Mouse (Mus musculus) gastrocnemius, postnatal 36 days (tissue): Measurements from ENCODE around the gene Sh2b3. TPM values are rescaled to one million over a fixed set of nuclear protein-coding genes. Genes with fewer than 3 reads are reported as not detected.

Experiments used
- DNase-seq, 2 experiments: peaks; one replicate each; pipeline ENCODE4 v3.0.0; 2022
- intact Hi-C: fragments of 180-260 bp; cut with DNase I; formaldehyde crosslinking; loops from one replicate; pipeline ENCODE4 v1.15.1; 2025
- total RNA-seq, 2 experiments: library from RNA; stranded (reverse); gene quantifications; 2 replicates each; pipeline ENCODE4 v1.2.3; 2021

Sh2b3 gene
- total RNA-seq, 2 experiments from 2014 or later = 13.5 TPM

- DNase-seq = no peak
- intact Hi-C loops = no loop called here
These were observed 8.7 kb downstream of the Sh2b3 start for GRCm38 (mm10) chr5:121828491-121829432.

GRCm38 (mm10) chr5:121827876-121828275 is 9.6 kb downstream of the Sh2b3 start:
- no peak for DNase-seq
- intact Hi-C loops = no loop called here

- intact Hi-C loops = no loop called here
- DNase-seq = no peak
These were observed 11.8 kb downstream of the Sh2b3 start for GRCm38 (mm10) chr5:121825606-121826005.

- intact Hi-C loops = no loop called here
- DNase-seq = peak in 1 of 2 experiments; percentile 17
These were observed 13.3 kb downstream of the Sh2b3 start for GRCm38 (mm10) chr5:121824121-121824520.

GRCm38 (mm10) chr5:121823668-121824067 is 13.8 kb downstream of the Sh2b3 start:
- DNase-seq = no peak
- intact Hi-C loops = no loop called here

- intact Hi-C loops = no loop called here
- DNase-seq = no peak
These were observed 14.5 kb downstream of the Sh2b3 start for GRCm38 (mm10) chr5:121822786-121823505.

GRCm38 (mm10) chr5:121821552-121821951 is 15.9 kb downstream of the Sh2b3 start:
- no peak for DNase-seq
- intact Hi-C loops = no loop called here

GRCm38 (mm10) chr5:121821116-121821515 is 16.3 kb downstream of the Sh2b3 start:
- intact Hi-C loops = no loop called here
- DNase-seq = no peak

GRCm38 (mm10) chr5:121820657-121821056 is 16.8 kb downstream of the Sh2b3 start:
- DNase-seq = no peak
- intact Hi-C loops = no loop called here

- intact Hi-C loops = no loop called here
These were observed 17.3 kb downstream of the Sh2b3 start for GRCm38 (mm10) chr5:121820161-121820560.

GRCm38 (mm10) chr5:121819559-121819958 is 17.9 kb downstream of the Sh2b3 start:
- intact Hi-C loops = no loop called here
- DNase-seq = no peak

More at GRCm38 (mm10) chr5:121820161-121820560, 17.3 kb downstream of the Sh2b3 start:
- no peak for DNase-seq

GRCm38 (mm10) chr5:121818862-121819261 is 18.6 kb downstream of the Sh2b3 start:
- no peak for DNase-seq
- intact Hi-C loops = no loop called here

GRCm38 (mm10) chr5:121818401-121818800 is 19.0 kb downstream of the Sh2b3 start:
- DNase-seq = no peak
- intact Hi-C loops = no loop called here

- intact Hi-C loops = no loop called here
- no peak for DNase-seq
These were observed 19.9 kb downstream of the Sh2b3 start for GRCm38 (mm10) chr5:121817551-121817950.

GRCm38 (mm10) chr5:121816611-121817010 is 20.8 kb downstream of the Sh2b3 start:
- intact Hi-C loops = no loop called here
- DNase-seq = no peak

GRCm38 (mm10) chr5:121815867-121816380 is 21.5 kb downstream of the Sh2b3 start:
- intact Hi-C loops = loop anchor here (2.0 kb wide), 1 partner anchor 27 kb away; no protein-coding TSS in a partner anchor
- no peak for DNase-seq

GRCm38 (mm10) chr5:121815067-121815466 is 22.4 kb downstream of the Sh2b3 start:
- intact Hi-C loops = loop anchor here (2.0 kb wide), 1 partner anchor 28 kb away; no protein-coding TSS in a partner anchor
- DNase-seq = peak in 1 of 2 experiments; percentile 69

- intact Hi-C loops = loop anchor here (2.0 kb wide), 1 partner anchor 29 kb away; no protein-coding TSS in a partner anchor
These were observed 23.7 kb downstream of the Sh2b3 start for GRCm38 (mm10) chr5:121813744-121814143.

GRCm38 (mm10) chr5:121812526-121813243 is 24.8 kb downstream of the Sh2b3 start:
- intact Hi-C loops = no loop called here
- no peak for DNase-seq

More at GRCm38 (mm10) chr5:121813744-121814143, 23.7 kb downstream of the Sh2b3 start:
- no peak for DNase-seq

GRCm38 (mm10) chr5:121811485-121811931 is 25.9 kb downstream of the Sh2b3 start:
- intact Hi-C loops = no loop called here

More at GRCm38 (mm10) chr5:121811485-121811931, 25.9 kb downstream of the Sh2b3 start:
- DNase-seq = no peak
